Mouse (Mus musculus): ENCODE results near the gene Olfr279.

DNA sequence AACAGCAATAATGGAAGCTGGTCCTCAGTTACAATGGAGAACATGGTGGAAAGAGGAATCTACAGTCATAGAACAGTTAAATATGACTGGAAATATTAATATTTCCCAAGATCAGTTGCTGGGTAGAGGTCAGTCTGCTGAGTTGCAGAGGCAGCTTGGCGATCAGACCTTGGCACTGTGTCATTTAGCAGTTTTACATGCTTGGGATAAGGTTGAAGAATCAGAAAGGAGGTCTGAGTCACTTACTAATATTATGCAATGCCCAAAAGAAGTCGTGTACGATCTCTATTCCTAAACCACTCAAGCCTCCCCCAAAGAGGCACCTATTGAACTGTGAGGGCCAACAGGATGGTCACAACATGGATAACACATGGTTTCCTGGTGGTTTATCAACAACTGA lies 47.6 kb upstream of the Olfr279 start:
- TF ChIP-seq EP300 (IDR thresholded peaks at IDR 0.05; ENCODE audit: insufficient read depth, low read depth, low read length) = no peak
- no peak for TF ChIP-seq CTCF (IDR thresholded peaks at IDR 0.05; ENCODE audit: low read depth, low read length)
- TF ChIP-seq POLR2A (IDR thresholded peaks at IDR 0.05; ENCODE audit: insufficient read depth, low read length) = no peak
